Mouse (Mus musculus) CH12.LX (cell line): ENCODE measurements around the gene Nemp1. TPM values are rescaled to one million over a fixed set of nuclear protein-coding genes. Genes with fewer than 3 reads are reported as not detected.

Experiments used
- DNase-seq: peaks from one replicate; pipeline ENCODE4 v3.0.0-alpha.2; 2013; ENCODE audit errors: extremely low read depth
- H3K27ac ChIP-seq: 2 replicates; pipeline ENCODE4 v1.5.1; 2012; ENCODE audit warnings: low read depth, mild to moderate bottlenecking, control low read depth, moderate library complexity; ENCODE audit not compliant: insufficient read depth
- H3K27me3 ChIP-seq: replicated peaks from 2 replicates; pipeline ENCODE3; 2012; ENCODE audit warnings: inconsistent platforms
- H3K36me3 ChIP-seq, 2 experiments: replicated peaks in 1 of 2; 2 replicates each; pipeline versions ENCODE3 to v1.6.1; 2012; ENCODE audit warnings: inconsistent platforms in 1 of 2, low read length in 1 of 2, mild to moderate bottlenecking in 1 of 2, mixed read lengths in 1 of 2, moderate library complexity in 1 of 2; ENCODE audit not compliant: control insufficient read depth in 1 of 2, insufficient read depth in 1 of 2
- H3K4me1 ChIP-seq, 2 experiments: 2 replicates each; pipeline ENCODE4 v1.6.1; 2012; ENCODE audit warnings: inconsistent platforms in 1 of 2, moderate library complexity in 1 of 2; ENCODE audit not compliant: insufficient read depth in 2 of 2, control insufficient read depth in 1 of 2
- H3K4me2 ChIP-seq: 2 replicates; pipeline ENCODE4 v1.6.1; 2012; ENCODE audit warnings: low read depth, mild to moderate bottlenecking, control low read depth; ENCODE audit not compliant: poor library complexity, insufficient read depth, severe bottlenecking
- H3K4me3 ChIP-seq, 3 experiments: fragments of 150-350 bp in 1 of 3; sonication (generic) in 1 of 3; replicated peaks in 1 of 3; 2 replicates each; pipeline versions ENCODE3 to v1.5.1; 2011 to 2012; ENCODE audit warnings: low read depth in 2 of 3, low read length in 2 of 3, mild to moderate bottlenecking in 2 of 3, moderate library complexity in 2 of 3, control low read depth in 1 of 3, improper control_type of control experiment in 1 of 3, inconsistent platforms in 1 of 3, mixed read lengths in 1 of 3; ENCODE audit not compliant: poor library complexity in 1 of 3
- H3K79me2 ChIP-seq: replicated peaks from 2 replicates; pipeline ENCODE4 v1.6.1; 2012; ENCODE audit warnings: mild to moderate bottlenecking, moderate library complexity; ENCODE audit not compliant: control insufficient read depth, poor library complexity, insufficient read depth, severe bottlenecking; ENCODE audit errors: extremely low read depth
- H3K9ac ChIP-seq: 2 replicates; pipeline ENCODE4 v1.6.1; 2012; ENCODE audit warnings: low read depth, mild to moderate bottlenecking, control low read depth, moderate library complexity; ENCODE audit not compliant: insufficient read depth
- H3K9me3 ChIP-seq: replicated peaks from 2 replicates; pipeline ENCODE3; 2012; ENCODE audit warnings: low read length, inconsistent platforms, mixed read lengths
- CTCF ChIP-seq, 2 experiments: IDR thresholded peaks in 1 of 2; conservative IDR thresholded peaks in 1 of 2; 2 replicates each; pipeline ENCODE4 v1.5.1; 2011 to 2012; ENCODE audit warnings: low read depth in 2 of 2, low read length in 2 of 2, improper control_type of control experiment in 1 of 2, inconsistent platforms in 1 of 2, mild to moderate bottlenecking in 1 of 2, moderate library complexity in 1 of 2
- ELF1 ChIP-seq: IDR thresholded peaks from 2 replicates; pipeline ENCODE4 v1.6.1; 2014; ENCODE audit warnings: low read depth, mild to moderate bottlenecking, inconsistent platforms, low read length, improper control_type of control experiment
- ETS1 ChIP-seq: conservative IDR thresholded peaks from 2 replicates; pipeline ENCODE4 v1.6.1; 2012; ENCODE audit warnings: low read depth, mild to moderate bottlenecking, inconsistent platforms, low read length, improper control_type of control experiment, moderate library complexity
- RAD21 ChIP-seq: IDR thresholded peaks from 2 replicates; pipeline ENCODE4 v1.6.1; 2011; ENCODE audit warnings: low read depth, mild to moderate bottlenecking, low read length, improper control_type of control experiment, moderate library complexity
- SMC3 ChIP-seq: IDR thresholded peaks from 2 replicates; pipeline ENCODE4 v1.6.1; 2011; ENCODE audit warnings: low read depth, low read length, improper control_type of control experiment
- ZMIZ1 ChIP-seq: IDR thresholded peaks from 2 replicates; pipeline ENCODE4 v1.6.1; 2012; ENCODE audit warnings: low read depth, mild to moderate bottlenecking, inconsistent platforms, low read length, improper control_type of control experiment
- dilution Hi-C: fragments of 300-500 bp; cut with MboI; formaldehyde crosslinking; loops from 2 replicates; pipeline ENCODE4 v1.14.3; 2020; ENCODE audit warnings: low sequenced_read_pairs; ENCODE audit not compliant: extremely low pct_unique_long_range_greater_than_20kb, extremely low pct_ligation_motif_present
- in situ Hi-C: fragments of 300-500 bp; cut with MboI; formaldehyde crosslinking; loops from 3 replicates; pipeline ENCODE4 v1.14.3; 2019; ENCODE audit warnings: low sequenced_read_pairs, low pct_ligation_motif_present, low pct_unique_long_range_greater_than_20kb, mixed read lengths
- polyA plus RNA-seq: library from polyadenylated mRNA; unstranded; fragments of >175 nt; gene quantifications from 2 replicates; pipeline ENCODE4 v1.2.1, GENCODE M21; 2012; ENCODE audit warnings: low read depth; ENCODE audit not compliant: insufficient read length
- total RNA-seq, 2 experiments: library from RNA; depleted of rRNA; stranded (reverse); fragments of 300-350 nt in 1 of 2; fragments of >200 nt in 1 of 2; gene quantifications; 2 replicates each; pipeline ENCODE4 v1.2.3; 2012 to 2014

The Nemp1 gene
- total and polyA plus RNA-seq, 3 experiments: 8.3 to 17.4 (median 13.2) TPM

GRCm38 (mm10) chr10:127670185-127670584 is 3.5 kb downstream of the Nemp1 start:
- in situ Hi-C loops: loop anchor here (10.0 kb wide), 1 partner anchor 65 kb away; the partner anchor contains the start of gene Zbtb39
- H3K4me1 ChIP-seq: peaks cover 7 to 39% of the 10 kb centered on the region in 2 experiments

DNA sequence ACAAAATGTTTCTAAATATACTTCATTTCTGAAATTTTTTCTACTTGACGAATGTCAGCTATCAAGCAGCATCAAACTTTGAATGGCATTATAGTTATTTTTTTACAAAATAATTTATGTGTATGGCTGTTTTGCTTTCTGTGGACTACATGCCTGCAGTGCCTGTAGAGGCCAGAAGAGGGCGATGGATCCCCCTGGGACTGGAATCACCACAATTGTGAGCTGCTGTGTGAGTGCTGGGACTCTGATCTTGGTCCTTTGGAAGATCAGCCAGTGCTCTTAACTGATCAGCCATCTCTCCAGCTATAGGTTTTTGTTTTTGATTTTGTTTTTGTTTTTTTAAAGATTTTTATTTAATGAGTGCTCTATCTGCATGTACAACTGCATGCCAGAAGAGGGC is 4.6 kb downstream of the Nemp1 start:
- Histone ChIP-seq H3K27ac (no peak overlapping the region), H3K36me3 (no peaks in the 10 kb centered on the region), H3K4me2 (no peak overlapping the region), H3K27me3 (peaks cover 14% of the 10 kb centered on the region), H3K4me1 (peaks cover 7 to 35% of the 10 kb centered on the region in 2 experiments), H3K9me3 (no peaks in the 10 kb centered on the region), H3K4me3 (no peak overlapping the region), H3K79me2 (no peaks in the 10 kb centered on the region), H3K9ac (no peak overlapping the region)
- DNase-seq: peak; percentile 50
- no peak for TF ChIP-seq ETS1
- TF ChIP-seq CTCF (conservative IDR thresholded peaks at IDR 0.05 in 1 of 2, IDR thresholded peaks at IDR 0.05 in 1 of 2; ENCODE audit: low read depth in 2 of 2, low read length in 2 of 2): peak; percentile 53 to 94
- in situ Hi-C loops (loop anchor here (10.0 kb wide), 1 partner anchor 64 kb away; the partner anchor contains the start of gene Zbtb39), dilution Hi-C loops (no loop called here)

More at GRCm38 (mm10) chr10:127670185-127670584, 3.5 kb downstream of the Nemp1 start:
- Histone ChIP-seq H3K36me3 (no peaks in the 10 kb centered on the region), H3K4me3 (no peak overlapping the region), H3K9me3 (no peaks in the 10 kb centered on the region), H3K79me2 (no peaks in the 10 kb centered on the region), H3K27ac (no peak overlapping the region), H3K9ac (no peak overlapping the region), H3K4me2 (no peak overlapping the region), H3K27me3 (peaks cover 24% of the 10 kb centered on the region)
- DNase-seq: peak; percentile 31
- peak; percentile 11; the same call in 1 of the 2 replicates for TF ChIP-seq SMC3
- TF ChIP-seq ELF1: no peak
- TF ChIP-seq CTCF (conservative IDR thresholded peaks at IDR 0.05 in 1 of 2, IDR thresholded peaks at IDR 0.05 in 1 of 2; ENCODE audit: low read depth in 2 of 2, low read length in 2 of 2): peak in 1 of 2 experiments; percentile 41; a peak in 2 of 4 replicates
- peak; percentile 6 for TF ChIP-seq RAD21
- dilution Hi-C loops: no loop called here

GRCm38 (mm10) chr10:127674046-127674655 is 7.5 kb downstream of the Nemp1 start:
- Histone ChIP-seq H3K4me1 (peaks cover 6 to 31% of the 10 kb centered on the region in 2 experiments), H3K4me3 (no peak overlapping the region), H3K27me3 (no peaks in the 10 kb centered on the region), H3K79me2 (peaks cover 3% of the 10 kb centered on the region), H3K9ac (no peak overlapping the region), H3K36me3 (peaks cover 0 to 3% of the 10 kb centered on the region in 2 experiments), H3K9me3 (no peaks in the 10 kb centered on the region), H3K27ac (no peak overlapping the region), H3K4me2 (no peak overlapping the region)
- in situ Hi-C loops: loop anchor here (10.0 kb wide), 1 partner anchor 61 kb away; the partner anchor contains the start of gene Zbtb39
- no peak for DNase-seq
- no peak for TF ChIP-seq ZMIZ1
- dilution Hi-C loops: no loop called here
